Mouse (Mus musculus) liver, postnatal 0 days (tissue): ENCODE data around the gene Nfkb2. TPM values are rescaled to one million over a fixed set of nuclear protein-coding genes. Genes with fewer than 3 reads are reported as not detected.

ENCODE experiments used
- ATAC-seq: fragments of 200-750 bp; cut with Nextera tagmentation; 2 replicates; pipeline ENCODE4 v1.8.0; 2017; ENCODE audit warnings: mild to moderate bottlenecking, moderate library complexity
- DNase-seq: peaks from one replicate; pipeline ENCODE4 v3.0.0-alpha.2; 2016
- H3K27ac ChIP-seq: fragments of 300-500 bp; sonication (generic); 2 replicates; pipeline ENCODE4 v1.5.1; 2014; ENCODE audit warnings: antibody characterized with exemption, moderate library complexity, mild to moderate bottlenecking, low read depth
- H3K27me3 ChIP-seq: fragments of 300-500 bp; sonication (generic); 2 replicates; pipeline ENCODE4 v1.6.1; 2014; ENCODE audit warnings: low read length, control low read depth, mixed read lengths; ENCODE audit not compliant: insufficient read depth
- H3K36me3 ChIP-seq: fragments of 300-500 bp; sonication (generic); replicated peaks from 2 replicates; pipeline ENCODE4 v1.6.1; 2014; ENCODE audit warnings: mild to moderate bottlenecking, control low read depth, low read length, moderate library complexity, mixed read lengths; ENCODE audit not compliant: insufficient read depth
- H3K4me1 ChIP-seq: fragments of 300-500 bp; sonication (generic); 2 replicates; pipeline ENCODE4 v1.6.1; 2014; ENCODE audit warnings: antibody characterized with exemption, mild to moderate bottlenecking, control low read depth; ENCODE audit not compliant: insufficient read depth
- H3K4me2 ChIP-seq: fragments of 300-500 bp; sonication (generic); 2 replicates; pipeline ENCODE4 v1.6.1; 2014; ENCODE audit warnings: low read depth, mild to moderate bottlenecking, low read length, moderate library complexity, mixed read lengths
- H3K4me3 ChIP-seq: fragments of 300-500 bp; sonication (generic); 2 replicates; pipeline ENCODE4 v1.5.1; 2014; ENCODE audit warnings: low read depth, low read length
- H3K9ac ChIP-seq: fragments of 300-500 bp; sonication (generic); replicated peaks from 2 replicates; pipeline ENCODE4 v1.6.1; 2014; ENCODE audit warnings: mild to moderate bottlenecking, moderate library complexity
- H3K9me3 ChIP-seq: fragments of 300-500 bp; sonication (generic); 2 replicates; pipeline ENCODE4 v1.6.1; 2016; ENCODE audit warnings: mild to moderate bottlenecking, control low read depth, low read length, mixed read lengths
- CTCF ChIP-seq: sonication (generic); IDR thresholded peaks from 2 replicates; pipeline ENCODE4 v1.5.1; 2016; ENCODE audit warnings: antibody characterized with exemption, low read depth
- EP300 ChIP-seq: IDR thresholded peaks from 2 replicates; pipeline ENCODE4 v1.6.1; 2016; ENCODE audit warnings: antibody characterized with exemption, low read depth, mild to moderate bottlenecking
- WGBS: fragments of 180-500 bp; shearing (Covaris S2); extraction: QIAGEN DNeasy Blood & Tissue Kit; methylation state at CpG from one replicate; pipeline ENCODE4 v1.1.7; 2014; ENCODE audit not compliant: insufficient replicate concordance; 5-methylcytosine and 5-hydroxymethylcytosine counted together
- polyA plus RNA-seq: library from polyadenylated mRNA; unstranded; fragments of >200 nt; fragmentation: Nextera tagmentation; extraction: Ambion mirVana; gene quantifications from 2 replicates; pipeline ENCODE4 v1.2.1, GENCODE M21; 2015

Gene Nfkb2
- polyA plus RNA-seq, 1 experiment from 2014 or later: 3.5 TPM

GRCm38 (mm10) chr19:46315752-46316610, 11.9 kb downstream of the Nfkb2 start:
- H3K27me3 ChIP-seq: peaks cover 67% of the 10 kb centered on the region
- H3K4me1 ChIP-seq: peaks cover 42% of the 10 kb centered on the region
- ATAC-seq: peak; percentile 16

GRCm38 (mm10) chr19:46316846-46317545, 12.9 kb downstream of the Nfkb2 start:
- H3K4me1 ChIP-seq: peaks cover 42% of the 10 kb centered on the region
- WGBS: 25% methylated on average over 15 of the region's 15 CpGs
- no peak for TF ChIP-seq CTCF
- TF ChIP-seq EP300: no peak

More at GRCm38 (mm10) chr19:46315752-46316610, 11.9 kb downstream of the Nfkb2 start:
- no peak for TF ChIP-seq EP300
- TF ChIP-seq CTCF: no peak
- Histone ChIP-seq H3K4me2 (peak overlapping the region; percentile 62), H3K36me3 (peaks cover 5% of the 10 kb centered on the region), H3K9ac (peak overlapping the region; percentile 18; the same call in 1 of the 2 replicates), H3K27ac (peak overlapping the region; percentile 74), H3K9me3 (no peaks in the 10 kb centered on the region), H3K4me3 (no peak overlapping the region; the same call in 1 of the 2 replicates)
- DNase-seq: peak; percentile 20
- 47% methylated on average over 12 of the region's 12 CpGs for WGBS

GRCm38 (mm10) chr19:46317546-46317885, 13.4 kb downstream of the Nfkb2 start:
- Histone ChIP-seq H3K4me3 (peak overlapping the region; percentile 35), H3K36me3 (no peaks in the 10 kb centered on the region; the same call in 1 of the 2 replicates), H3K9ac (no peak overlapping the region; the same call in 1 of the 2 replicates), H3K4me1 (peaks cover 42% of the 10 kb centered on the region), H3K27ac (no peak overlapping the region), H3K27me3 (peaks cover 82% of the 10 kb centered on the region), H3K9me3 (no peaks in the 10 kb centered on the region), H3K4me2 (peak overlapping the region; percentile 57)
- no peak for ATAC-seq
- TF ChIP-seq EP300 (no peak), CTCF (no peak)
- DNase-seq: peak; percentile 16
- 1% methylated on average over 46 of the region's 48 CpGs for WGBS

More at GRCm38 (mm10) chr19:46316846-46317545, 12.9 kb downstream of the Nfkb2 start:
- ATAC-seq (no peak), DNase-seq (peak; percentile 16)
- Histone ChIP-seq H3K4me2 (peak overlapping the region; percentile 57; the same call in 1 of the 2 replicates), H3K27me3 (peaks cover 76% of the 10 kb centered on the region), H3K4me3 (peak overlapping the region; percentile 35), H3K27ac (no peak overlapping the region), H3K9me3 (no peaks in the 10 kb centered on the region), H3K36me3 (no peaks in the 10 kb centered on the region; the same call in 1 of the 2 replicates), H3K9ac (no peak overlapping the region)

- TF ChIP-seq CTCF (no peak), EP300 (no peak)
- Histone ChIP-seq H3K36me3 (no peaks in the 10 kb centered on the region), H3K4me2 (peak overlapping the region; percentile 57), H3K4me1 (peaks cover 42% of the 10 kb centered on the region), H3K9me3 (no peaks in the 10 kb centered on the region), H3K9ac (no peak overlapping the region; the same call in 1 of the 2 replicates), H3K27ac (no peak overlapping the region), H3K4me3 (peak overlapping the region; percentile 35; the same call in 1 of the 2 replicates), H3K27me3 (peaks cover 87% of the 10 kb centered on the region)
- DNase-seq (peak; percentile 14), ATAC-seq (no peak)
- WGBS: 3% methylated on average over 30 of the region's 42 CpGs
Observed at GRCm38 (mm10) chr19:46318031-46318471, 13.9 kb downstream of the Nfkb2 start.

- H3K4me2 ChIP-seq: no peak overlapping the region
- H3K4me1 ChIP-seq: peaks cover 42% of the 10 kb centered on the region
- H3K27me3 ChIP-seq: peaks cover 94% of the 10 kb centered on the region
- no peak for ATAC-seq
- no peak overlapping the region for H3K27ac ChIP-seq
- no peaks in the 10 kb centered on the region for H3K9me3 ChIP-seq
- whole genome bisulfite sequencing: 12% methylated on average over 16 of the region's 16 CpGs
- H3K9ac ChIP-seq: no peak overlapping the region
- peak; percentile 52 for DNase-seq
- no peak overlapping the region for H3K4me3 ChIP-seq
- no peaks in the 10 kb centered on the region for H3K36me3 ChIP-seq
- no peak for TF ChIP-seq CTCF
- TF ChIP-seq EP300: no peak
Observed at GRCm38 (mm10) chr19:46318586-46319378, 14.7 kb downstream of the Nfkb2 start.
